Mouse (Mus musculus) liver, postnatal 0 days (tissue): ENCODE data around the gene Rpl3l.
"Not testable (repeated sequence)": the region's sequence is repeated elsewhere in the genome, so short reads cannot be mapped to it uniquely, and the experiment has no call there.

Experiments
- CTCF ChIP-seq: sonication (generic); IDR thresholded peaks from 2 replicates; pipeline ENCODE4 v1.5.1; 2016; ENCODE audit warnings: antibody characterized with exemption, low read depth
- EP300 ChIP-seq: IDR thresholded peaks from 2 replicates; pipeline ENCODE4 v1.6.1; 2016; ENCODE audit warnings: antibody characterized with exemption, low read depth, mild to moderate bottlenecking

DNA sequence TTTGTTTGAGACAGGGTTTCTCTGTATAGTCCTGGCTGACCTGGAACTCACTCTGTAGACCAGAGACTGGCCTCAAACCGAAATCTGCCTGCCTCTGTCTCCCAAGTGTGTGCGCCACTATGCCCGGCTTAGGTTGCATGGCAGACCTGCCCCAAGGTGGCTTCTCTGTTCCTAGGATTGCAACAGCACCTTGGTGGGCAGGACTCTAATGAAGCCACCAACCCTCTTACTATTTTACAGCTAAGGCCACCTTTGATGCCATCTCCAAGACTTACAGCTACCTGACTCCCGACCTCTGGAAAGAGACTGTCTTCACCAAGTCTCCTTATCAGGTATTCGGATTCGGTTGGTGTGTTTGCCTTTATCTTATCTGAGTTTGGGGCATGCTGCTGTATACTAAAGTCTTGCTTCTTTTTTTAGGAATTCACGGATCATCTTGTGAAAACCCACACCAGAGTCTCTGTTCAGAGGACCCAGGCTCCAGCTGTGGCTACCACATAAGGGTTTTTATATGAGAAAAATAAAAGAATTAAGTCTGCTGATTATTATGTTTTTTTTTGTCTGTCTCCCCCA, 6.2 kb upstream of the Rpl3l start:
- not testable (repeated sequence) for TF ChIP-seq CTCF, EP300
